Mouse (Mus musculus) embryo, embryonic 11.5 days (tissue): ENCODE results near the gene Tmem141.

ENCODE experiments used
- DNase-seq: peaks from one replicate; pipeline ENCODE4 v3.0.0-alpha.2; 2012; ENCODE audit warnings: low read depth, low spot score

The Tmem141 gene

DNA sequence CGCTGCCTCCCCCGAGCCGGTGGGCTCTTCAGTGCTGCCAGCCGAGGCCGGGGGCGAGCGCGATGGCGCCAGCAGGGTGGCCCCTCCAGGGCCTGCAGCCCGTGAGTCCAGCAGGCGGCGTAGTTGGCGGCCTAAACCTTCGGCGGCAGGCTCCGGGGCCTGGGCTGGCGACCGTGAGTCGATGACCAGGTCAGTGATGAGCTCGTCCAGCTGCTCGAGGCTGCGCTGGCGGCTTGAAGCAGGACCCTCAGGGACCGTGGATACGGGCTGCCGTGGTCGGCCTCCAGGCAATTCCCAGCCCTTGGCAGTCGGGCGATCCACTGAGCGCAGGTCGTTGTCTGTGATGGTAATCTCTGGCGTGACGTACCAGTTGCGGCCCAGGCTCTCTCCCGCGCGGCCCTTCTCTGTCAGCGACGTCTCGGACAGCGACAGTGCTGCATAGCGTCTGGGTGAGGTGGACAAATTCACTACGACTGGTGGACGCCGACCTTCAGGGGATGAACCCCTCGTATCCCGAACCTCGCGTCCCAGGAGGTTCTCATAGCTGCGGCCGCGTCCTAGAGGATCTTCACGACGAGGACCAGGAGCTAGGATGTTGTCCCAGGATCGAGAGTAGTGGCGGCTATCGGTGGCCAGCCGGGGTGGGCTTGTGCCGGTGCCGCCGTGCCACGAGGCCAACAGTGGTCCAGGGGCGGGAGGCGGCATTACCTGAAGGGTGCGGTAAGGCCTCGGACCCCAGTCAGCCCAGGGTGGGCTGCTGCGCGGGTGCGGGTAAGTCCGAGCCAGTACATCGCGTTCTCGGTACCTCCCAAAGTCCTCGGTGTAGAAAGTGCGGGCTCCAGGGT, 43.6 kb downstream of the Tmem141 start:
- no peak for DNase-seq

DNA sequence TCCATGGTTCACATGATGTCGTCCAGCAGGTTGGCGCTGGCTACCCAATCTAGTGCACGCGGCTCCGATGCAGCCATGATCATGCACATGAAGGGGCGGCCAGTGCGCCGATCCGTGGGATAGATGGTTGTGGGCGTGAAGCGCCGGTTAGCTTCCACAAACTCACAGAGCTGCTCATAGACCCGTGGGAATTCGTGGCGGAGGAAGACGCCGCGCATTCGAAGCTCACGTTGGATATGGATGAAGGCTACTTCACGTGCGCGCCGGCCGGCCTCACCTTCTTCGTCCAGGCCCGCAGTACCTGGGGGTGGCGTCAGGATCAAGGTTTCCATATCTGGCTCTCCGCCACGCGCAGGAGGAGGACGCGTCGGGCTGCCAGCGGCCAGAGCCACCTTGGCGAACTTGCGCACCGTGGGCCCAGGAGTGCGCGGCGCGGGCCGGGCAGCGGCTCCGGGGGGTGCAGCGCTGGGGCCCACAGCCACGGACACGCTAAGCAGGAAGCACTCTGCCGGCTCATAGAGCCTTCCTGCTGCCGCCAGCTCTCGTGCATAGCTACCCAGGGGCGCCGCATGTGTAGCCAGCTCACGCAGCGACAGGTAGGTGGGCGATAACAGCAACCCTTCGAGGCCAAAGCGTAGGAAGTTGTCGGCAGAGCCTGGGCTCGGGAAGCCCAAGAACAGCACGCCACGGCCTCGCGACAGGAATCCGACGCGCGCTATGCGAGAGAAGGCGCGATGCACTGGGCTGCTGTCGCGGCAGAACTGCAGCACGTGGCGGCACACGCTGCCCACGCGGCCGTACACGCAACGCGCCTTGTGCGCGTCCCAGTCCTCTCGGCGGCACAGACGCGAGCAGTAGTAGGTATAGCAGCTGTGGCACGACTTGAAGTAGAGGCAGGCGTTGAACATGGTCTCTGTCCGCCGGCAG, 44.6 kb downstream of the Tmem141 start:
- no peak for DNase-seq

DNA sequence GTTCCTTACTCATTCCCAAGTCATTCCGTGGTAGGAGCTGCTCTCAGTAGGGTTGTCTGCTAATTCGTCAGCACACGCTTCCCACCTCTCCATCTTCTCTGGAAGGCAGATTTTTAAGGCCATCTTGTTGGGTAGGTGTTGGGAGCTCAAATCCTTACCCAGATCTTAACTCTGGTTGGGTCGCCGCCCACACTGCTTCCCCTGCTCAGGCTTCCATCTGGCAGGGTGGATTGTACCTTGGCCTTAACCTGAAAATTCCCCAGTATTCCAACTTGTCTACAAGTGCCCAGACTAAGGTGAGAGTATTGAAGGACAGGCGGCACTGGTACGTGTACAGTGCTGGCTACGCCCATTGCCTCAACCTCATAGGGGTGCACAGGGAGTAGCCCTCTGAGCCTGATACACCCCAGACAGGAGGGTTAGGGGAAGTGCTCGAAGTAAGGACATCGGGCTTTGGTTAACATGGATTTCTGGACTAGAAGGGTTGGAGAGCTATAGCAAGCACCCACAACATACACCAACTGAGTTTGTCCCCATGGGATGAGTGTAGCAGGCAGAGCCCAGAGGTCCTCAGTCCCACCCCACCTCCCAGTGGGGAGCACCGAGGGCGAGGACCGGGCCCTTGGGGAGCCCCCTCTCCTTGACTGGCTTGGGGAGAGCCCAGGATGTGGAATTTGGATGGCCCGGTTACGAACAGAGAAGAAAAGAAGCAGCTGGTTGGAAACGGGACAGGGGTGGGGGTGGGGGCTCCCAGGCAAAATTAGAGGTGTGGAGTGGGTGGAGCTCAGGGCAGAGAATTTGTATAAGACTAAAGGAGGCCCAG, 45.6 kb downstream of the Tmem141 start:
- DNase-seq: no peak

DNA sequence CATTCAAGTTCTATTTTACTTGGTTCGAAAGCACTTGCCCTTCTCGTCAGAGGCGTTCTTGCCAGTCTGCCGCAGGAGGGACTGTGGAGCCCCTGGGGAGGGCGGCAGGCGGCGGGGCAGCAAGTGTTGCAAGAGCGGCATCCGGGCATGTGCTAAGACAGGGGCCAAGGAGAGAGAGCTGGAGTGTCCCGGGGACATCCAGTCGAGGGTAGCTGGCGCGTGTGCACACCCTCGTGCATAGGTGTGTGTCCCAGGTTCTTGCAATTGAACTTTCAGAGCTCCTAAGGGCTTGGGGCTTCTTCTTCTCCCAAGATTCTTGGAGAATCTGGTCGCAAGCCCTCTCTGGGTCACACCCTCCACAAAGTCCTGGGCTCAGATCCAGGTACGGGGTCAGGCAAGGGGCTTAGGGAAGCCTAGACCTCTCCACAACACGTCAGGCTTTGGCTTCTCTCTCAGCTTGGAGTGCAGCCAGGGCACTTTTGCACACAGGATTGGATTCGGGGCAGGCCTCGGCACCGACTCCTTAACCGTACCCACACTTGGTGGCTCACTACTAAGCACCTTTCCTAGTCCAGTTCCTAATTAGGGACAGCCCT, 46.3 kb downstream of the Tmem141 start:
- no peak for DNase-seq

DNA sequence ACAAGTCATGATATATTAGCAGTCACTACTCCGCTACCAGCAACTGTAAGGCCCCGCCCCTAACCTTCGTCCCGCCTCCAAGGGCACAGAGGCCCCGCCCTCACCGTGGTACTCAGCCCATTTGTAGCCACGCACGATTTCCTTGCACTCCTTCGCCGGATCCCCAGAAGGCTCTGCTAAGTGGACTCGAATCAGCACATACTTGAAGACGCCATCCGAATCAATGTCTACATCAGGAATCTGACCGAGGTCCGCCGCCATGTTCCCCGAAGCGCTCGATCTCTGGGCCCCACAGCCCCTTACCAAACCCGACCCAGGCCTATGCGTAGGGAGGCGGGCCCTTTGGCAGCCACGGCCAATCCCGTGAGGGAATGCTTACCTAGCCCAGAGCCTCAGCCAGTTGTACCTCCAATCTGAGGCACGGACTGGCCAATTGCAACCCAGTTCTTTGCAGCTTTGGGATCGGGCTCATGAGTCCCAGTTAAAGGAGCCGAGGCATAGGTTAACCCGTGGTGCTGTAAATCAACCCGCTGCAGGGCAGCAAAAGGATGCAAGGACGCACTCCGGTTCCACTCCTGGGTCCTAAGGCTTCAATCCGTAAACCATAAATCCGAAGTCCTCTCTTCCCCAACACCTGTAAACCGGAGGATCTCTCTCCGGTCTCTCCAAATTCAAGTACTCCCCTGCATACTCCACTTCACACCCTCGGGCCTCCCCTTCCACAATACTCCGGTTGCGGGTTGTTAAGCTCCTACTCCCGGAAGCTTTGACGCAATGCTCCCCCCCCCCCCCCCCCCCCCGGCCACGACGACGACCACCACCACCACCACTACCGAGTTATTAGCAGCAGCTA, 47.0 kb downstream of the Tmem141 start, which contains the start of the genes Mamdc4 and Phpt1:
TSS of gene Mamdc4 (minus strand) at position 267 of the 853 bp plus-strand sequence.
TSS of gene Phpt1 (minus strand) at position 646 of the 853 bp plus-strand sequence.
- DNase-seq: peak; percentile 95

DNA sequence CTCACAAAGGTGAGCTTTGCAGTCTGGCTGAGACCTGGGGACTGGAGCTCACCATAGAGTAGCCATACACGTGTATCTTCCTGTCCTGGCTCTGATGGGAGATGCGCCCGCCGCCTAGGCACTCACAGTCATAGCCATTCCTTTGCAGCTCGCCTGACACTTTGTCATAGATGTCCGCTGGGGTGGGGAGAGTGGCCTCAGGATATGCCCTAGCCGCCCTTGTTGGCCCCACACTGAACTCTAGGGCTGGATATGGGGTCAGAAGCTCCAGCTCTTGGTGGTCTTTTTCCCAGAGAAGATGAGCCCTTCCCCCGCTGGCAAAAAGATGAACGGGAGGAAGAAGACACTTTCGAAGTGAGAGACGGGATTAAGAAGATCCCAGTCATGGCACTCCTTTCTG, 47.7 kb downstream of the Tmem141 start:
- no peak for DNase-seq

DNA sequence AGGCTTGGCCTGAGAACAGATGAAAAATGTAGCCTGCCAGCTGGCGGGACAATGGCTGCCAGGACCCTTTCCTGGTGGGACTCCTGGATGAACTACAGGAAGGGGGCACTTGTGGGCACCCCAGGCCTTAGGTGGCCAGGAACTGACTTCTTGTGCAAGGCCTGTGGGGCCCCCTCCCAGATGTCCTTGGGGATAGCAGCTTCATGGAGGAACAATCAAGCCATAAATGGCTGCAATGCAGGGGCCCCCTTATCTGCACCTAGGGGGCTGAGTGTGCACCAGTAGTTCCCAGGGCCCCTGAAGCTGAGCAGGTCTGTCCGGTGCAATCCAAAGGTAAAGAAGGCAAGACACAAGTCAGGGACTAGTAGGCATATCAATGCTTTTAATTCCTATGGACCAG, 48.7 kb downstream of the Tmem141 start:
- DNase-seq: no peak

DNA sequence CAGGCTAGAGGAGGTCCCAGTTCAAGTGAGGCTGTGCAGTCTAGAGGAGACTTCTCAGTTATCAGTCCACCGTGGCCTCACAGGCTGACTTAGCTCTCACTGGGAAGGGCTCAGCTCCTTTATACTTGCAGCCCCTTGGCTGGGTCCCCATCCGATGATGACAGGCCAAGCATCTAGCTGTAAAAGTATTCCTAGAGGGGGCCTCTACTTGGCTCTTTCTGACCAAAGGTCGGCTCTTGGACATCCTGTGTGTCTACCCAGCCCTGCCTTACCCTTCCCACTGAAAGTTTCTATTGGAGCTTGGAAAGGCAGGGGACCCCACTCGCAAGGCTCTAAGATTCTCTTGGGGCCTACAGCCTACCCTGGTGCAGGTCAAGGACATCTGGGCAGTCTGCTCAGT, 50.6 kb downstream of the Tmem141 start:
- DNase-seq: no peak
